Mouse (Mus musculus) heart, embryonic 14.5 days (tissue): ENCODE measurements around the gene Scnm1. TPM values are rescaled to one million over a fixed set of nuclear protein-coding genes. Genes with fewer than 3 reads are reported as not detected.

ENCODE experiments used
- microRNA-seq: library from miRNA; unstranded; fragments of <30 nt; microRNA quantifications from one replicate; pipeline ENCODE4, GENCODE M21; 2016
- polyA plus RNA-seq: library from polyadenylated mRNA; unstranded; fragments of >200 nt; fragmentation: Nextera tagmentation; extraction: Ambion mirVana; gene quantifications from 2 replicates; pipeline ENCODE4 v1.2.1, GENCODE M21; 2014

Gene Scnm1
- polyA plus RNA-seq, 1 experiment from 2014 or later: 58.7 TPM

Small RNA genes lying within 50 kb of the gene (microRNA-seq; reads per million reads assigned to microRNA genes)
- gene Mir8099-1: not detected

Other genes starting within 250 kb of the Scnm1 start
- gene Psmb4, start 247.1 kb downstream of the Scnm1 start, polyA plus RNA-seq: 296 and 297 TPM in 2 replicates
- gene Selenbp1, start 201.0 kb downstream of the Scnm1 start, polyA plus RNA-seq: 71.7 and 74.5 TPM in 2 replicates
- 6.9 and 8.1 TPM in 2 replicates for gene Rfx5, start 179.9 kb downstream of the Scnm1 start, polyA plus RNA-seq
- 17.4 and 21.8 TPM in 2 replicates for gene Pi4kb, start 159.3 kb downstream of the Scnm1 start, polyA plus RNA-seq
- gene Zfp687, start 118.6 kb downstream of the Scnm1 start, polyA plus RNA-seq: 13.5 and 16.9 TPM in 2 replicates
- 176 and 188 TPM in 2 replicates for gene Psmd4, start 91.4 kb downstream of the Scnm1 start, polyA plus RNA-seq
- 11.9 and 12.7 TPM in 2 replicates for gene Pip5k1a, start 27.1 kb downstream of the Scnm1 start, polyA plus RNA-seq
- gene Vps72, start 23.0 kb downstream of the Scnm1 start, polyA plus RNA-seq: 87.5 and 95.7 TPM in 2 replicates
- 1.6 and 2.2 TPM in 2 replicates for gene Tmod4, start 9.5 kb downstream of the Scnm1 start, polyA plus RNA-seq
- gene Lysmd1, start 77 bp upstream of the Scnm1 start, polyA plus RNA-seq: 8.1 and 8.4 TPM in 2 replicates
- 2.6 and 3.3 TPM in 2 replicates for gene Tnfaip8l2, start 8.3 kb upstream of the Scnm1 start, polyA plus RNA-seq
- gene Sema6c, start 26.4 kb upstream of the Scnm1 start, polyA plus RNA-seq: 3.2 and 5.8 TPM in 2 replicates
- 6.6 and 7.9 TPM in 2 replicates for gene Gabpb2, start 83.9 kb upstream of the Scnm1 start, polyA plus RNA-seq
- 61.7 and 63.3 TPM in 2 replicates for gene Cdc42se1, start 94.7 kb upstream of the Scnm1 start, polyA plus RNA-seq
- gene Mllt11, start 98.2 kb upstream of the Scnm1 start, polyA plus RNA-seq: 12.6 and 14.2 TPM in 2 replicates
- 0.23 and 0.46 TPM in 2 replicates for gene Gm128, start 107.6 kb upstream of the Scnm1 start, polyA plus RNA-seq
- gene Bnipl, start 117.2 kb upstream of the Scnm1 start, polyA plus RNA-seq: not detected in 2 replicates
- 25.6 and 28.8 TPM in 2 replicates for gene Mindy1, start 147.3 kb upstream of the Scnm1 start, polyA plus RNA-seq
- 29.8 and 31.7 TPM in 2 replicates for gene Prune1, start 148.1 kb upstream of the Scnm1 start, polyA plus RNA-seq
- gene Anxa9, start 173.2 kb upstream of the Scnm1 start, polyA plus RNA-seq: 0.88 TPM in 2 replicates
- gene Cers2, start 180.8 kb upstream of the Scnm1 start, polyA plus RNA-seq: 118 and 123 TPM in 2 replicates
- gene Setdb1, start 223.2 kb upstream of the Scnm1 start, polyA plus RNA-seq: 22.1 and 24.4 TPM in 2 replicates